Mouse (Mus musculus) C2C12 (cell line): Measurements from ENCODE around the gene Pax7. TPM values are rescaled to one million over a fixed set of nuclear protein-coding genes. Genes with fewer than 3 reads are reported as not detected.
A peak's percentile ranks its signal among the peaks of the same experiment; 100 is the strongest.

Experiments
- H3K27me3 ChIP-seq: one replicate; pipeline ENCODE4 v1.6.1; 2011; ENCODE audit not compliant: control insufficient read depth, insufficient read depth, insufficient read length
- H3K36me3 ChIP-seq: one replicate; pipeline ENCODE4 v1.6.1; 2011; ENCODE audit not compliant: control insufficient read depth, insufficient read depth
- H3K4me3 ChIP-seq: one replicate; pipeline ENCODE4 v1.5.1; 2011; ENCODE audit warnings: mild to moderate bottlenecking, control low read depth; ENCODE audit not compliant: poor library complexity, insufficient read depth, severe bottlenecking
- H3K79me2 ChIP-seq: one replicate; pipeline ENCODE4 v1.6.1; 2011; ENCODE audit not compliant: control insufficient read depth, insufficient read depth
- H3K79me3 ChIP-seq: one replicate; pipeline ENCODE4 v1.6.1; 2011; ENCODE audit warnings: low read depth, control low read depth
- H3ac ChIP-seq: one replicate; pipeline ENCODE3; 2011; ENCODE audit warnings: low read depth; ENCODE audit not compliant: control insufficient read depth, insufficient read length
- CEBPB ChIP-seq: IDR thresholded peaks from one replicate; pipeline ENCODE4 v1.6.1; 2011; ENCODE audit warnings: low read depth, mild to moderate bottlenecking, control low read depth, moderate library complexity
- CTCF ChIP-seq: IDR thresholded peaks from one replicate; pipeline ENCODE4 v1.5.1; 2011; ENCODE audit not compliant: control insufficient read depth, insufficient read depth, insufficient read length
- FOSL1 ChIP-seq: IDR thresholded peaks from one replicate; pipeline ENCODE4 v1.8.0; 2011; ENCODE audit warnings: mild to moderate bottlenecking, low read length; ENCODE audit not compliant: poor library complexity, insufficient read depth, severe bottlenecking
- MAX ChIP-seq: IDR thresholded peaks from one replicate; pipeline ENCODE4 v1.6.1; 2011; ENCODE audit warnings: mild to moderate bottlenecking, control low read depth
- MYOD1 ChIP-seq: IDR thresholded peaks from one replicate; pipeline ENCODE4 v1.6.1; 2011; ENCODE audit warnings: low read depth; ENCODE audit not compliant: control insufficient read depth, insufficient read length
- MYOG ChIP-seq: IDR thresholded peaks from one replicate; pipeline ENCODE4 v1.6.1; 2011; ENCODE audit not compliant: control insufficient read depth, insufficient read length; ENCODE audit errors: extremely low read depth
- USF1 ChIP-seq: IDR thresholded peaks from one replicate; pipeline ENCODE4 v1.6.1; 2011; ENCODE audit warnings: low read depth, mild to moderate bottlenecking, control low read depth, moderate library complexity
- polyA plus RNA-seq: library from polyadenylated mRNA; unstranded; fragments of >200 nt; fragmentation: generic; extraction: Trizol; gene quantifications from one replicate; pipeline ENCODE4 v1.2.1, GENCODE M21; 2012; ENCODE audit warnings: missing spikeins

Gene Pax7
- polyA plus RNA-seq, 1 experiment = 1.1 TPM

GRCm38 (mm10) chr4:139871699-139872098, 38.4 kb upstream of the Pax7 start:
- no peaks in the 10 kb centered on the region for H3K79me2 ChIP-seq
- no peak overlapping the region for H3ac ChIP-seq
- H3K4me3 ChIP-seq = no peak overlapping the region
- TF ChIP-seq CEBPB (no peak), MAX (no peak), MYOD1 (no peak), CTCF (no peak), FOSL1 (no peak), MYOG (no peak), USF1 (no peak)
- no peaks in the 10 kb centered on the region for H3K36me3 ChIP-seq
- H3K27me3 ChIP-seq = peaks cover 8% of the 10 kb centered on the region
- no peaks in the 10 kb centered on the region for H3K79me3 ChIP-seq

DNA sequence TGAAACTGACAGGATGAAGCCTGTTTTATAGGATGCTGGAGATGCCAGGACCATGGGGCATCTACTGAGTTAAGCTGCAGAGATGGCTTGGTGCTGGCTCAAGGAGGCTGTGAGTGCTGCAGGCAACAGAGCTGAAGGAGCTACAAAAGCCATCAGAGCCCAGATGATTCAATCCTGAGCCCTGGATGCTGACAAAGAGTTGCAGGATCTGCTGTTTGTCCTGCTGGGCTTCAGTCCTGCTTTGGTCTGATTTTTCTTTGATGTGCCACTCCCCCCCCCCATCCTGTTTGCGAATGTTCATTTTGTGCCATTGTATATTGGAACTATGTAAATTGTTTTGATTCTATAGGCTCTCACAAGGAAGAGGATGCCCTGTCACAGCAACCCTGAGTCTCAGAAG, 29.9 kb upstream of the Pax7 start:
- Histone ChIP-seq H3K4me3 (no peak overlapping the region), H3K36me3 (no peaks in the 10 kb centered on the region), H3K79me2 (no peaks in the 10 kb centered on the region), H3ac (no peak overlapping the region), H3K27me3 (peaks cover 4% of the 10 kb centered on the region), H3K79me3 (no peaks in the 10 kb centered on the region)
- TF ChIP-seq CEBPB (no peak), CTCF (no peak), USF1 (no peak), FOSL1 (no peak), MAX (no peak)

GRCm38 (mm10) chr4:139858635-139859176, 25.4 kb upstream of the Pax7 start:
- TF ChIP-seq MAX (peak; percentile 43), CTCF (peak; percentile 95), USF1 (no peak)
- Histone ChIP-seq H3K27me3 (no peaks in the 10 kb centered on the region), H3K36me3 (no peaks in the 10 kb centered on the region), H3K79me2 (no peaks in the 10 kb centered on the region), H3ac (no peak overlapping the region), H3K79me3 (no peaks in the 10 kb centered on the region), H3K4me3 (no peak overlapping the region)

- TF ChIP-seq USF1 (no peak), CEBPB (no peak), MAX (no peak), FOSL1 (no peak), MYOD1 (no peak), CTCF (no peak), MYOG (no peak)
- H3K4me3 ChIP-seq = no peak overlapping the region
- no peak overlapping the region for H3ac ChIP-seq
- H3K27me3 ChIP-seq = no peaks in the 10 kb centered on the region
- no peaks in the 10 kb centered on the region for H3K79me2 ChIP-seq
- H3K79me3 ChIP-seq = no peaks in the 10 kb centered on the region
- H3K36me3 ChIP-seq = no peaks in the 10 kb centered on the region
Observed at GRCm38 (mm10) chr4:139852219-139853035, 19.1 kb upstream of the Pax7 start.

DNA sequence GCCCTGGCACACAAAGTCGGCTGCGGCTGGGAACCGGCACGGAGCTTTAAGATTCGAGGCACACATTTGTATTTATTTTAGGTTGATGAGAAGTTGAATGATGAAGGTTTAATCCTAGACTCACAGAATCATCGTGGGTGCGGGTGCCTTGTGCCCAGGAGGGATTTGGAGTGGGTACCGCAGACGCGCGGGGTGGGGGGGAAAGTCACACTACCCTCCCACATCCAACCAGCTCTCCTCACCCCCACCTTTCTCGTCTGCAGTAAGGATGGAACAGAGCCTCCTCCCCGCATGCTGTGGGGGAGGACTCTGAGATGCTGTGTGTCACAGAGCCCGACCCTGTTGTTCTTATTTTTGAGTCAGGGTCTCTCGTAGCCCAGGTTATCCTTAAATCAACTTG, 18.1 kb upstream of the Pax7 start:
- H3K79me2 ChIP-seq = no peaks in the 10 kb centered on the region
- no peak overlapping the region for H3ac ChIP-seq
- no peaks in the 10 kb centered on the region for H3K36me3 ChIP-seq
- H3K27me3 ChIP-seq = no peaks in the 10 kb centered on the region
- no peak overlapping the region for H3K4me3 ChIP-seq
- no peak for TF ChIP-seq MYOD1
- no peak for TF ChIP-seq MYOG
- no peak for TF ChIP-seq CEBPB
- no peak for TF ChIP-seq USF1
- TF ChIP-seq MAX = no peak
- no peak for TF ChIP-seq CTCF
- TF ChIP-seq FOSL1 = no peak
- no peaks in the 10 kb centered on the region for H3K79me3 ChIP-seq
